Mouse (Mus musculus) megakaryocyte-erythroid progenitor cell, adult 5 weeks (primary cell): Measurements from ENCODE around the gene Tex101. TPM values are rescaled to one million over a fixed set of nuclear protein-coding genes. Genes with fewer than 3 reads are reported as not detected.

Source experiments
- polyA plus RNA-seq: library from polyadenylated mRNA; stranded (reverse); fragments of >175 nt; gene quantifications from 2 replicates; pipeline ENCODE4 v1.2.3, GENCODE M21; 2012

Gene Tex101
- polyA plus RNA-seq = not detected in 2 replicates

DNA sequence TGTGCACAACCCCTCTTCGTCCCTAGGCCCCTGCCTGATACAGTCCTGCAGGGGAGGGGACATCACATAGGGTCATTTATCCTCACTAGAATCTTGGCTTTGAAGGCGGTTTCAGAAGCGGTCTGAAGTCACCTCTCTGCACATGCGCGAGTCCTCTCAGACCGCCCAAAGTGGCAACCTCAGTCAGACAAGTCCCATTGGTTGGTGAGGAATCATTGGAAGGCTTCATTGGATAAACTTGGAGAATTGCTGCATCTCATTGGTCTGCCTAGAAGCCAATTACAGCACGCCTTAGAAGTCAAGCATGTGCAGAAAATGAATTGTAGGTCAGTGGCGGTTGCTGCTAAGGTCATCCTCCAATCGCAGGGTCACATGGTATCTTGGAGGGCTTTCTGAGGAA, at the start of gene Tex101:
Tex101 (minus strand) TSS at position 101 of the 400 bp plus-strand sequence.

DNA sequence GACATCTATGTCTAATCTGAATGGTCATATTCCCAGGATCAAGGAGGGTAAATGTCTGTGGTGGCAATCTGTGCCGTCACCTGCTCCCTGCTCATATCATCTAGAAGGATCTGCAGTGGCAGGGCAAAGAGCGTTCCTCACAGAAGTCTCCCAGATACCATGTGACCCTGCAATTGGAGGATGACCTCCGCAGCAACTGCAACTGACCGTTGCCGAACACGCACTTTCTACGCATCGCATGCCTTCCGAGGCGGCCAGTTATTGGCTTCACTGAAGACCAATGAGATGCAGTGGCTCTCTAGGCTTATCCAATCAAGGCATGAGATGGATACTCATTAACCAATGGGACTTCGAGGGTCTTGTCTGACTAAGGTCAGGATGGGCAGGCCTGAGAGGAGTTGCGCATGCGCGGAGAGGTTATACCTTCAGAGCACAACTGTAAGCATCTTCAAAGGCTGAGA, 32.4 kb upstream of the Tex101 start, which contains the start of gene BC049730:
BC049730 (plus strand) TSS at position 411 of the 461 bp plus-strand sequence.

DNA sequence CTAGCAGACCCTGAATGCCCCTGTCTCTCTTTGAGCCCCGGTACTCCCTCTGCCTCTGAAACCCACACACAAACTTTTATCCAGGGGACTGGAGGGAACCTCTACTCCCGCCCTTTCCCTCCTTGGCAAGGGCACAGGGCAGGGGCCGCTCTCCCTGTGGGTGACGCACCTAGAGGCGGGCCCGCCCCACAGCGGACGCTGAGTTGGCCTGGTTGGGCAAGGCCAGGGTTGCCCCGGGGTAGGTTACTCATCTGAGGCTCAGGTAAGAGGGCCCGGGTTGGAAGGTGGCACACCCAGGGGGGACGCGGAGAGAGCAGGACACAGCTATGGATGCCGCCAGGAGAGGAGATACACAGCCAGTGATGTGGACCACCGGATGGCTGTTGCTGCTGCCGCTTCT, 40.2 kb downstream of the Tex101 start, which contains the start of gene Lypd3:
Lypd3 (plus strand) TSS at position 287 of the 400 bp plus-strand sequence.

Other genes starting within 250 kb of the Tex101 start
- 0.05 and 0.10 TPM in 2 replicates for gene Irgc1, start 224.4 kb downstream of the Tex101 start, polyA plus RNA-seq
- 118 and 127 TPM in 2 replicates for gene Plaur, start 214.2 kb downstream of the Tex101 start, polyA plus RNA-seq
- gene Cadm4, start 194.7 kb downstream of the Tex101 start, polyA plus RNA-seq = 0.17 and 0.33 TPM in 2 replicates
- 34.0 and 41.2 TPM in 2 replicates for gene Zfp428, start 169.7 kb downstream of the Tex101 start, polyA plus RNA-seq
- gene AC161166.1, start 164.2 kb downstream of the Tex101 start, polyA plus RNA-seq = not detected in 2 replicates
- gene Irgq, start 146.0 kb downstream of the Tex101 start, polyA plus RNA-seq = 7.8 and 9.6 TPM in 2 replicates
- gene Pinlyp, start 130.6 kb downstream of the Tex101 start, polyA plus RNA-seq = not detected in 2 replicates
- gene Xrcc1, start 130.4 kb downstream of the Tex101 start, polyA plus RNA-seq = 169 and 206 TPM in 2 replicates
- gene Ethe1, start 89.1 kb downstream of the Tex101 start, polyA plus RNA-seq = 35.2 and 53.0 TPM in 2 replicates
- gene Zfp575, start 89.0 kb downstream of the Tex101 start, polyA plus RNA-seq = 2.6 and 3.0 TPM in 2 replicates
- gene Phldb3, start 65.9 kb downstream of the Tex101 start, polyA plus RNA-seq = 35.9 and 44.5 TPM in 2 replicates
- 0.16 and 0.37 TPM in 2 replicates for gene Lypd3, start 40.1 kb downstream of the Tex101 start, polyA plus RNA-seq
- gene BC049730, start 32.6 kb upstream of the Tex101 start, polyA plus RNA-seq = not detected in 2 replicates
- gene Gm4763, start 50.2 kb upstream of the Tex101 start, polyA plus RNA-seq = not detected in 2 replicates
- 52.7 and 64.3 TPM in 2 replicates for gene Cd177, start 83.6 kb upstream of the Tex101 start, polyA plus RNA-seq
- 0.59 TPM in 1 of 2 replicates, not detected in the other for gene Ceacam10, start 100.5 kb upstream of the Tex101 start, polyA plus RNA-seq
- gene Gm9844, start 185.5 kb upstream of the Tex101 start, polyA plus RNA-seq = 30.6 and 98.7 TPM in 2 replicates
- not detected in 2 replicates for gene Lypd4, start 193.3 kb upstream of the Tex101 start, polyA plus RNA-seq
- gene Dmrtc2, start 193.4 kb upstream of the Tex101 start, polyA plus RNA-seq = not detected in 2 replicates
- gene Rps19, start 207.7 kb upstream of the Tex101 start, polyA plus RNA-seq = 3,485 and 4,048 TPM in 2 replicates
- gene Cd79a, start 220.7 kb upstream of the Tex101 start, polyA plus RNA-seq = 11.7 and 31.8 TPM in 2 replicates
- 592 and 679 TPM in 2 replicates for gene Arhgef1, start 226.2 kb upstream of the Tex101 start, polyA plus RNA-seq